Mouse (Mus musculus) T-helper 2 cell (primary cell): Measurements from ENCODE around the gene Rtp2.

Source experiments
- in situ Hi-C: fragments of 300-600 bp; cut with MboI, MseI; formaldehyde crosslinking; loops from one replicate; pipeline ENCODE4 v1.15.1; 2025; ENCODE audit warnings: high pct_unique_total_duplicates

Gene Rtp2

DNA sequence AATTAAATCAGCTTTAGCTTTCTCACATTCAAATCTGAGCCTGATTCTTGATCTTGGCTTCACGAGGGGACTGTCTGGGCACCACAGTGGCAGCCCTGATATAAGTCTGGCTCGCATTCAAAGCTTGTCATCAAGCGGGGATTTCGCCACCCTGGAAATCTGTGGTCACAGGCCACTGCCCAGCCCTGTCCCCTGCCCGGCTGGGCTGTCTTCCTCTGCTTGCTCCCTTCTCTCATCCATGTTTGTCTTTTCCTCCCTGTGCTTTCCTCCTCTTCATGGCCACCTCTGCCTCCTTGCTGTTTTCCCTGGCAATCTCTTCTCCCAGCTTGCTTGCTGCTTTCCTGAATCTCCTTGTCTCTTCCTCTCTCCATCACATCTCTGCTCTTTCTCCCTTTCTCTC, 34.7 kb downstream of the Rtp2 start:
- in situ Hi-C loops: loop anchor here (5.0 kb wide), 1 partner anchor 345 kb away; no protein-coding TSS in a partner anchor

DNA sequence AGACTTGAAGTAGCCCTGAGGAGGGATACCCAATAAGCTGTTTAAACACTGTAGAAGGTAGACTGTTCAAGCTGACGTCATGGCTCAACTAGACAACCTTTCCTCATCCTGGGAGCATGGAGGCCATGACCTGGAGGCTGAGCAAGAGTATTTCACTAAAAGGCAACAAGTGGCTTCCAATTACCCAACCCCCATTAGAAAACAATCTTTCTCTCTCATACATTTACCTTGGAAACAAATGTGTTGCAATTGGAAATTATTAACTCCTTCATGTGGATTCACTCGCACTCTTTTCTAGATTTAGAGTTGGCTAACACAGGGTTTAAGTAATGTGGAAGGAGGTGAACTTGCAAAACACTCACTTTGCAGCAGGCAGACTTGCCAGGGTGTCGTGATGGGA, 37.1 kb downstream of the Rtp2 start:
- in situ Hi-C loops: loop anchor here (5.0 kb wide), 1 partner anchor 343 kb away; no protein-coding TSS in a partner anchor

DNA sequence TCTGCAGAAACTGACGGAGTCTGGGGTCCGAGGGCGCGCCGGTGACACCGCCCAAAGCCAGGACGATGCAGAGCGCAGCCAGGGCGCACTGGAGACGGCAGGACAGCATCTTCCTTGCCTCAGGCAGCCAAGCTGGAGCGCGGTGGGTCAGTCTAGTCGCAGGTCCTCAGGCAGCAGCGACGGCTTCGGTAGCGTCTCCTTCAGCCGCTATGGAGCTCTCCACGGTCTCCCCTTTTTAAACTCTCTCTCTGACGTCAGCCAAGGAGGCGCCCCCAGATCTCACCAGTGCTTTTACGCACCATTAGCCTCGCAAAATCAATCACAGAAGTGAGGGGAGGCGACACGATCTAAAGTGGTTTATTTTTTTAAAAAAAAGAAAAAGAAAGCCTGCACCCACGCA, 41.6 kb downstream of the Rtp2 start, which contains the start of gene Sst:
Sst (minus strand) TSS at position 323 of the 400 bp plus-strand sequence.
- in situ Hi-C loops: no loop called here

DNA sequence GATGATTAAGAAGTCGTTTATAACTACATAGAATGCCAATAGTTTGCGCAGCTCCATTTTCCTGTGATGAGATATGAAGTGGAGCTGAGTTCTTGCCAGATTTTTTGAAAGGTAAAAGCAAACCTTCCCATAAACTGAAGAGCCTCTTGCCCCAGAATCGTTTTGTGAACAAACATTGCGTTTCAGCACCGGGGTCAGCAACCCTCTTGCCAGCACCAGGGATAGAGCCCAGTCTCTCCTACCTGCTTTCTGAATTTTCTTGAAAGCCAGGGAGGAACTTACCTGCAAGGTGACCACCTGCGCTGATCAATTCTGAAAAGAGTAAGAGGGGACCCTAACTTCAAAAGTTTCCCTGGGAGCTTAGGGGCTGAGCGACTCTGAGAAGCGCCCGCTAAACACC, 42.0 kb downstream of the Rtp2 start:
- in situ Hi-C loops: no loop called here

DNA sequence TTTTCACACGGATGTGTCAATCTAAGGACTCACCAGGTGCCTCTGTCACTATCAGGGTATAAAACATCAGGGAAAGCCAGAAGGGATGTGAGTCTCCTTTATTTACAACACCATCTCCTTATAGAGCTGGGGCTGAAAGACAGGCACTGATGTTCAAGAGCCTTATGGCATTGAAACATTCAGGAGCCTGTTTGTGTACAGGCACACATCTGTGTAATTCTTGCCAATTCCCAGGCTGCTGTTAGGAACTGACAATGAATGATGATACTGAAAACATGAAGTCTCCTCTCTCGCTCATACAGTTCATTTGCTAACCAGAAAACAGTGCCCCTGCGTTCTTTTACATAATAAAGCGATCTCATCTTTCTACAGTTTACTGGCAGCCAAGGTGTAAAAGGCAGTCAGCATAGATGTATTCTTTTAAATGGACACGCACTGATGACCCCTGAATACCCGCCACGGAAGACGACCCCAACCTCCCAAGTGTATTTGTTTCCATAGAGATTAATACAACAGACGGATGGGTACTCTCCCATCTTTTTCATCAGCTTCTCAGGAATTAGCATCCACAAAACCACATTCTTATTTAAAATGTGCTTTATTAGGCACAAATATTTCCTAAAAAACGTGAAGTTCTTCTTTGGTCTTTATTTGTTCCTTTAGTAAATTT, 44.1 kb downstream of the Rtp2 start:
- in situ Hi-C loops: loop anchor here (10.0 kb wide), 1 partner anchor 313 kb away; no protein-coding TSS in a partner anchor

DNA sequence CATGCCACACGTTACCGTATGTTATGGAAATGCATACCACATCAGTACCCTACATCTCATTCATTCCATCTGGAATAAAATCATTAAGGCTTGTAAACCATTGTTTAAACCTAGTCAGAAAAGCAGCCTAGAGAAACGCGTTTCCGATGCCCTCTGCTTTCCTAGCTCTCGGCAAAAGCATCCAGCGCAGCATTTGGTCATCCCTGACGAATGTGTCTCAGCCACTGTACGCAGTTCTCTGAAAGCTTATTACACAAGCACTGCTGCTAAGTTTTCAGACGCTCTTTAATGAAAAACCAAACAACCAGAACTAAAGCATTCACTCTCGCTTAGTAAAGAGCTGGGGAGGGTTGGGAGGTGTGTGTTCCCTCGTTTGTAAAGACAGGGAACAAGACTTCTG, 47.1 kb downstream of the Rtp2 start:
- in situ Hi-C loops: loop anchor here (10.0 kb wide), 1 partner anchor 310 kb away; no protein-coding TSS in a partner anchor
